Mouse (Mus musculus): ENCODE data around the gene Slc26a10. TPM values are rescaled to one million over a fixed set of nuclear protein-coding genes. Genes with fewer than 3 reads are reported as not detected.
"Not testable (repeated sequence)": the region's sequence is repeated elsewhere in the genome, so short reads cannot be mapped to it uniquely, and the experiment has no call there.

Slc26a10 gene
- polyA plus RNA-seq, 1 experiment from 2014 or later = 1.1 TPM

- Histone ChIP-seq H3K4me3 (no peak overlapping the region), H3K27ac (no peak overlapping the region), H3K4me2 (no peak overlapping the region), H3K9me3 (replicated peaks) (no peaks in the 10 kb centered on the region), H3K36me3 (ENCODE audit: poor library complexity, severe bottlenecking) (no peaks in the 10 kb centered on the region), H3K27me3 (no peaks in the 10 kb centered on the region), H3K4me1 (no peaks in the 10 kb centered on the region), H3K9ac (no peak overlapping the region)
- WGBS = 63% methylated on average over 8 of the region's 8 CpGs
- no peak for ATAC-seq
Measured at GRCm38 (mm10) chr10:127135118-127135836, 45.2 kb downstream of the Slc26a10 start.

- H3K9ac ChIP-seq; ATAC-seq; H3K36me3 ChIP-seq (ENCODE audit: poor library complexity, severe bottlenecking); H3K27ac ChIP-seq; H3K4me3 ChIP-seq; H3K4me2 ChIP-seq; H3K4me1 ChIP-seq; H3K9me3 ChIP-seq (replicated peaks); H3K27me3 ChIP-seq: not testable (repeated sequence)
- WGBS = 89% methylated on average over 3 of the region's 3 CpGs
Measured at GRCm38 (mm10) chr10:127134394-127135035, 45.9 kb downstream of the Slc26a10 start.

GRCm38 (mm10) chr10:127132469-127132868 lies 48.0 kb downstream of the Slc26a10 start:
- Histone ChIP-seq H3K4me3 (no peak overlapping the region), H3K4me2 (no peak overlapping the region), H3K27ac (no peak overlapping the region), H3K4me1 (no peaks in the 10 kb centered on the region), H3K27me3 (no peaks in the 10 kb centered on the region), H3K9me3 (replicated peaks) (no peaks in the 10 kb centered on the region), H3K36me3 (ENCODE audit: poor library complexity, severe bottlenecking) (no peaks in the 10 kb centered on the region), H3K9ac (no peak overlapping the region)
- 72% methylated on average over 5 of the region's 5 CpGs for WGBS
- ATAC-seq = no peak

DNA sequence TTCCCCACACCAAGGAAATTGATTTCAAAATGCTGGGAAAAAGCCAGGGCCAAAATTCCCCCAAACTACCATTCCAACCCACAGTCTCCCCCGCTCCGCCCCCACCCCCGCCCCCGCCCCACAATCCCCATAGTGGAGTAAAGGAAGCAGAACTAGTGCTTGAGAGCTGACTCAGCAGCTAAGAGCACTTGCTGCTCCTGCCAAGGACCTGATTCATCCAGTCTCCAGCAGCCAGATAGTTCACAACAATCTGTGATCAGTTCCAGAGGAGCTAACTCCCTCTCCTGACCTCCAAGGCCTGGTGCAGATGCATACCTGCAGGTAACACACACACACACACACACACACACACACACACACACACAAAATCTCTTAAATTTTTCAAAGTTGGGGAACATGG lies 51.0 kb downstream of the Slc26a10 start:
- Histone ChIP-seq H3K4me3 (no peak overlapping the region), H3K27me3 (no peaks in the 10 kb centered on the region), H3K4me2 (no peak overlapping the region), H3K27ac (no peak overlapping the region), H3K4me1 (no peaks in the 10 kb centered on the region), H3K9me3 (replicated peaks) (no peaks in the 10 kb centered on the region), H3K36me3 (ENCODE audit: poor library complexity, severe bottlenecking) (no peaks in the 10 kb centered on the region), H3K9ac (no peak overlapping the region)
- WGBS = 74% methylated on average over 4 of the region's 4 CpGs
- ATAC-seq = no peak

DNA sequence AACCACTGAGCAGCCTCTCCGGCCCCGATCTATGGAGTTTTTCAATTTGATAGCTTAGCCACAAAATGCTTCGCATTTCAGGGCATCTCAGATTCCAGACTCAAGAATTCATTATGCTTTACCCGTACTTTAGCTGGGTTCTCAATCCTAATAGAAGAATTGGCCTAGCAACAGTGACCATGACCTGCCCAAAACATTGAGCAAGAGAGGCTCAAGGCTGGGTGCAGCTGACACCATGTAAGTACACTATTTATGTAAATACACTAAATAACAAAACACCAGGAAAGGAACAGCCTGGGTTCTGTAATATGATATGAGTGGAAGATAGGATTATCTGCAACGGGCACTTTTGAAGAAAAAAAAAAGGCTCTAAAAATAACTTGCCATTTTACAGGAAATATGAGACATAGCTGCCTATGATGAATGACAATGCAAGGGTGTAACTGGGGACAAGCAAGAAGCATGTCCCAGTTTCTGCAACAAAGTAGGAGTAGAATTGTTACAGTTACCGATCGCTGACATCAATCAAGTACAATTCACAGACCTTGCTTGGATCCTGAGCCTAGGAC lies 52.6 kb downstream of the Slc26a10 start:
- no peak overlapping the region for H3K27ac ChIP-seq
- no peaks in the 10 kb centered on the region for H3K9me3 ChIP-seq (replicated peaks)
- 87% methylated on average over 7 of the region's 7 CpGs for WGBS
- H3K36me3 ChIP-seq (ENCODE audit: poor library complexity, severe bottlenecking) = no peaks in the 10 kb centered on the region
- H3K4me1 ChIP-seq = peaks cover 8% of the 10 kb centered on the region
- no peaks in the 10 kb centered on the region for H3K27me3 ChIP-seq
- no peak overlapping the region for H3K9ac ChIP-seq
- H3K4me3 ChIP-seq = no peak overlapping the region
- H3K4me2 ChIP-seq = no peak overlapping the region
- ATAC-seq = no peak

GRCm38 (mm10) chr10:127126579-127126978 lies 53.9 kb downstream of the Slc26a10 start:
- no peak overlapping the region for H3K27ac ChIP-seq
- no peaks in the 10 kb centered on the region for H3K36me3 ChIP-seq (ENCODE audit: poor library complexity, severe bottlenecking)
- no peaks in the 10 kb centered on the region for H3K9me3 ChIP-seq (replicated peaks)
- H3K27me3 ChIP-seq = no peaks in the 10 kb centered on the region
- H3K4me1 ChIP-seq = peaks cover 13% of the 10 kb centered on the region
- H3K4me2 ChIP-seq = no peak overlapping the region
- 86% methylated on average over 5 of the region's 5 CpGs for WGBS
- ATAC-seq = no peak
- no peak overlapping the region for H3K9ac ChIP-seq
- no peak overlapping the region for H3K4me3 ChIP-seq

GRCm38 (mm10) chr10:127125210-127126001 lies 55.0 kb downstream of the Slc26a10 start:
- Histone ChIP-seq H3K36me3 (ENCODE audit: poor library complexity, severe bottlenecking) (no peaks in the 10 kb centered on the region), H3K4me2 (no peak overlapping the region), H3K4me3 (no peak overlapping the region), H3K27ac (no peak overlapping the region), H3K27me3 (no peaks in the 10 kb centered on the region), H3K9ac (no peak overlapping the region), H3K4me1 (peaks cover 15% of the 10 kb centered on the region), H3K9me3 (replicated peaks) (no peaks in the 10 kb centered on the region)
- 75% methylated on average over 9 of the region's 9 CpGs for WGBS
- ATAC-seq = no peak

- peaks cover 24% of the 10 kb centered on the region for H3K4me1 ChIP-seq
- peak overlapping the region; percentile 62 for H3K27ac ChIP-seq
- no peaks in the 10 kb centered on the region for H3K9me3 ChIP-seq (replicated peaks)
- no peak for ATAC-seq
- peaks cover 12% of the 10 kb centered on the region for H3K36me3 ChIP-seq (ENCODE audit: poor library complexity, severe bottlenecking)
- H3K4me3 ChIP-seq = peak overlapping the region; percentile 33
- H3K9ac ChIP-seq = peak overlapping the region; percentile 58
- WGBS = 11% methylated on average over 4 of the region's 4 CpGs
- H3K4me2 ChIP-seq = peak overlapping the region; percentile 91
- H3K27me3 ChIP-seq = no peaks in the 10 kb centered on the region
Measured at GRCm38 (mm10) chr10:127123436-127123805, 57.0 kb downstream of the Slc26a10 start.

DNA sequence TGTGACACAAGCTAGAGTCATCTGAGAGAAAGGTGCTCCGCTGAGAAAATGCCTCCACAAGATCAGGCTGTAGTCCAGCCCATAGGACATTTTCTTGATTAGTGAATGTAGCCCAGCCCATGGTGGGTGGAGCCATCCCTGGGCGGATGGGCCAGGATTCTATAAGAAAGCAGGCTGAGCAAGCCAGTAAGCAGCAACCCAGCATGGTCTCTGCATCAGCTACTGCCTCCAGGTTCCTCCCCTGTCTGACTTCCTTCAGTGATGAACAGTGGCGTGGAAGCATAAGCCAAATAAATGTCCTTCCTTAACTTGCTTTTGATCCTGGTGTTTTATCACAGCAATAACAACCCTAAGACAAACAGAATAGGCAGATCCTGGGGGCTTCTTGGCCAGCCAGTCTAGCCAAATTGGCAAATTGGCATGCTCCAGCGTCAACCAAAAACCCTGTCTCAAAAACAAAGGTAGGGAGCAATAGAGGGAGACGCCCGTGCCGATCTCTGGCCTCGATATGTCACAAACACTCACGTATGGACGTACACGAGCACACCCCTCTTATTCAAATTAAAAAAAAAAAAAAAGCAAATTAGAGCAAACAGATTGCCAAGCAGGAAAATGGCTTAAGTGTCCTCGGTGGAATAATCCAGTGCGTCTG lies 57.5 kb downstream of the Slc26a10 start:
- peak; percentile 26; the same call in 1 of the 2 replicates for ATAC-seq
- 5% methylated on average over 13 of the region's 13 CpGs for WGBS
- H3K4me1 ChIP-seq = peaks cover 24% of the 10 kb centered on the region
- no peaks in the 10 kb centered on the region for H3K27me3 ChIP-seq
- peak overlapping the region; percentile 91 for H3K4me2 ChIP-seq
- peak overlapping the region; percentile 62 for H3K27ac ChIP-seq
- peaks cover 17% of the 10 kb centered on the region for H3K36me3 ChIP-seq (ENCODE audit: poor library complexity, severe bottlenecking)
- peak overlapping the region; percentile 58 for H3K9ac ChIP-seq
- peak overlapping the region; percentile 33 for H3K4me3 ChIP-seq
- no peaks in the 10 kb centered on the region for H3K9me3 ChIP-seq (replicated peaks)

GRCm38 (mm10) chr10:127122018-127122417 lies 58.4 kb downstream of the Slc26a10 start:
- H3K27ac ChIP-seq = peak overlapping the region; percentile 62; the same call in 1 of the 2 replicates
- peak overlapping the region; percentile 91 for H3K4me2 ChIP-seq
- no peak for ATAC-seq
- 87% methylated on average over 3 of the region's 3 CpGs for WGBS
- H3K4me1 ChIP-seq = peaks cover 24% of the 10 kb centered on the region
- peaks cover 24% of the 10 kb centered on the region for H3K36me3 ChIP-seq (ENCODE audit: poor library complexity, severe bottlenecking)
- peak overlapping the region; percentile 92 for H3K4me3 ChIP-seq
- no peaks in the 10 kb centered on the region for H3K9me3 ChIP-seq (replicated peaks)
- no peaks in the 10 kb centered on the region for H3K27me3 ChIP-seq
- H3K9ac ChIP-seq = no peak overlapping the region
